Mouse (Mus musculus) forebrain, embryonic 11.5 days (tissue): ENCODE measurements around the gene E130308A19Rik. TPM values are rescaled to one million over a fixed set of nuclear protein-coding genes. Genes with fewer than 3 reads are reported as not detected.

Experiments used
- ATAC-seq: fragments of 200-750 bp; cut with Nextera tagmentation; replicated peaks from 2 replicates; pipeline ENCODE4 v1.8.0; 2017; ENCODE audit warnings: moderate TSS enrichment; ENCODE audit not compliant: low FRiP score
- DNase-seq: peaks from one replicate; pipeline ENCODE4 v3.0.0-alpha.2; 2017; ENCODE audit warnings: low spot score
- H3K27ac ChIP-seq: fragments of 300-500 bp; sonication (generic); 2 replicates; pipeline ENCODE4 v1.5.1; 2014; ENCODE audit warnings: low read depth, low read length
- H3K27me3 ChIP-seq: fragments of 300-500 bp; sonication (generic); 2 replicates; pipeline ENCODE4 v1.6.1; 2014; ENCODE audit warnings: mild to moderate bottlenecking, low read length, mixed read lengths; ENCODE audit not compliant: control insufficient read depth, insufficient read depth
- H3K36me3 ChIP-seq: fragments of 300-500 bp; sonication (generic); 2 replicates; pipeline ENCODE4 v1.6.1; 2014; ENCODE audit warnings: mild to moderate bottlenecking, low read length, moderate library complexity, mixed read lengths; ENCODE audit not compliant: control insufficient read depth, insufficient read depth
- H3K4me1 ChIP-seq: fragments of 300-500 bp; sonication (generic); replicated peaks from 2 replicates; pipeline ENCODE4 v1.6.1; 2014; ENCODE audit warnings: low read length, mixed read lengths; ENCODE audit not compliant: control insufficient read depth, insufficient read depth
- H3K4me2 ChIP-seq: fragments of 300-500 bp; sonication (generic); 2 replicates; pipeline ENCODE4 v1.6.1; 2014; ENCODE audit warnings: low read depth, mild to moderate bottlenecking, low read length, moderate library complexity, mixed read lengths; ENCODE audit not compliant: severe bottlenecking
- H3K4me3 ChIP-seq: fragments of 300-500 bp; sonication (generic); 2 replicates; pipeline ENCODE4 v1.5.1; 2014; ENCODE audit warnings: low read depth, low read length
- H3K9ac ChIP-seq: fragments of 300-500 bp; sonication (generic); 2 replicates; pipeline ENCODE4 v1.6.1; 2014; ENCODE audit warnings: low read length
- H3K9me3 ChIP-seq: fragments of 300-500 bp; sonication (generic); 2 replicates; pipeline ENCODE4 v1.6.1; 2016; ENCODE audit warnings: low read length, mixed read lengths; ENCODE audit not compliant: control insufficient read depth
- WGBS: fragments of 180-500 bp; shearing (Covaris S2); extraction: QIAGEN DNeasy Blood & Tissue Kit; methylation state at CpG from one replicate; pipeline ENCODE4 v1.1.7; 2014; 5-methylcytosine and 5-hydroxymethylcytosine counted together
- polyA plus RNA-seq: library from polyadenylated mRNA; unstranded; fragments of >200 nt; fragmentation: Nextera tagmentation; extraction: Ambion mirVana; gene quantifications from 2 replicates; pipeline ENCODE4 v1.2.1, GENCODE M21; 2014

E130308A19Rik gene
- polyA plus RNA-seq, 1 experiment from 2014 or later: 53.7 TPM

DNA sequence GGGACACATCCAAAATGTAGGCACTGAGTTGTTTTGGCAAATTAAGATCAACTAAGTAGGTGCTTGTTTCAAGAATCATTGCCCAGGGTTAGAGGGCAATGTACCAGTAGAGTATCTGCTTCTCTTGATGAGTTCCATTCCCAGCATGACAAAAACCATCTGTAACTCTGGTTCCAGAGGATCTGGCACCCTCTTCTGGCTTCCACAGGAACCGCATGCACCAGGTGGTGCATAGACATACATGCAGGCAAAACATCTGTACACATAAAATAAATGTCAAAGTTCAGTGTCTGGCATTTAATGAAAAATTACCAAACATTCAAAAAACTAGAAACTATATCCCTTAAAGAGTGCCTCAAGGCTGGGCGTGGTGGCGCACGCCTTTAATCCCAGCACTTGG lies 113.3 kb downstream of the E130308A19Rik start:
- ATAC-seq: no peak

DNA sequence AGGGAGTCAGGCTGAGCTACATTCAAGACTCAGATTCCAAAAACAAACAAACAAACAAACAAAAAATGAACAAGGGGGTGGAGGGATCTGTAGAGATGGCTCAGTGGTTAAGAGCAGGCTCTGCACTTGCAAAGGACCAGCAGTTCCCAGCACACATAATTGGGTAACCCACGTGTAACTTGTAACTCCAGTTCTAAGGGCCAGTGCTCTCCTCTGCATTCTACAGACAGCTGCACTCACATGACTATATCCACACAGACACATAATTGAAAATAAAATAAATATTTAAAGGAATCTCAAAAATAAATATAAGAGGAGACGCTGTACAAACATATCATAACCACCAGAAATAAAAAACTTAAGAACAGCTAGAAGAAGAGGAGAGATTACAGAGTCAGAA lies 113.9 kb downstream of the E130308A19Rik start:
- Histone ChIP-seq H3K27me3 (no peaks in the 10 kb centered on the region), H3K9me3 (no peaks in the 10 kb centered on the region), H3K4me1 (no peaks in the 10 kb centered on the region), H3K36me3 (no peaks in the 10 kb centered on the region), H3K9ac (no peak overlapping the region), H3K4me2 (no peak overlapping the region), H3K27ac (no peak overlapping the region), H3K4me3 (no peak overlapping the region)
- DNase-seq (no peak), ATAC-seq (no peak)
- 89% methylated on average over 2 of the region's 2 CpGs for WGBS

More for the DNA sequence above, 113.3 kb downstream of the E130308A19Rik start:
- 97% methylated on average over 4 of the region's 4 CpGs for WGBS
- no peaks in the 10 kb centered on the region for H3K9me3 ChIP-seq
- H3K4me2 ChIP-seq: no peak overlapping the region
- no peaks in the 10 kb centered on the region for H3K27me3 ChIP-seq
- H3K4me1 ChIP-seq: no peaks in the 10 kb centered on the region
- no peak overlapping the region for H3K9ac ChIP-seq
- no peak overlapping the region for H3K27ac ChIP-seq
- H3K4me3 ChIP-seq: no peak overlapping the region
- H3K36me3 ChIP-seq: no peaks in the 10 kb centered on the region
- no peak for DNase-seq

DNA sequence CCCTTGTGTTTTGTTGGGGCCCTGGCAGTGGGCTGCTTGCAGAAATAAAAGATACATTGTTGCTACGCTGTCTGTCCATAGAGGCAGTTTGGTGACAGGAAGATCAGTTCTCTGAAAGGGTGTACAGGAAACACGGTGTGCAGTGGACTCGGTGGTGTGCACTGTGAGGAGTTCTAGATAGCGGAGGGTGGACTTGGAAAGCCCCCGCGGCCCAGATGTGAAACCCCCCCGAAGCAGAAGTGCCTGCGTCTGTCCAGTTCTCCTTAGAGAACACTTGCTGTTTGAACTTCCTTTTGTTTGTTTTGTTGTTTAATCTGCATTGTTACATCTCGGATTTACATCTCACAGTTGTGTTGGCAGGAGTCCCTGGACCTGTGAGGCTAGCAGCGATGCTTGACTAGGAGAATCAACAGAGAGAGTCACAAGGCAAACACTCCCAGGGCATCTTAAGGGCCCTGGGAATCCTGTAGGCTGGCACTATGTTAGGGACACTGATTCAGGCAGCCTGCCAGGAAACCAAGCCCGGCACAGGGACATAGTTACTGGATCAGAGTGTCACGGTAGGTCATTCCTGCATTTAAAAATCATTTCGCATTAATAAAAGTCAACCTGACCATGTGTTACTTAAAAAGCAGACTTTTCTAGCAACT lies 127.6 kb downstream of the E130308A19Rik start:
- no peak for DNase-seq
- ATAC-seq: no peak
- Histone ChIP-seq H3K4me1 (no peaks in the 10 kb centered on the region), H3K27ac (no peak overlapping the region), H3K9me3 (no peaks in the 10 kb centered on the region), H3K4me3 (no peak overlapping the region), H3K4me2 (no peak overlapping the region), H3K36me3 (no peaks in the 10 kb centered on the region), H3K9ac (no peak overlapping the region), H3K27me3 (no peaks in the 10 kb centered on the region)
- 81% methylated on average over 13 of the region's 13 CpGs for WGBS

DNA sequence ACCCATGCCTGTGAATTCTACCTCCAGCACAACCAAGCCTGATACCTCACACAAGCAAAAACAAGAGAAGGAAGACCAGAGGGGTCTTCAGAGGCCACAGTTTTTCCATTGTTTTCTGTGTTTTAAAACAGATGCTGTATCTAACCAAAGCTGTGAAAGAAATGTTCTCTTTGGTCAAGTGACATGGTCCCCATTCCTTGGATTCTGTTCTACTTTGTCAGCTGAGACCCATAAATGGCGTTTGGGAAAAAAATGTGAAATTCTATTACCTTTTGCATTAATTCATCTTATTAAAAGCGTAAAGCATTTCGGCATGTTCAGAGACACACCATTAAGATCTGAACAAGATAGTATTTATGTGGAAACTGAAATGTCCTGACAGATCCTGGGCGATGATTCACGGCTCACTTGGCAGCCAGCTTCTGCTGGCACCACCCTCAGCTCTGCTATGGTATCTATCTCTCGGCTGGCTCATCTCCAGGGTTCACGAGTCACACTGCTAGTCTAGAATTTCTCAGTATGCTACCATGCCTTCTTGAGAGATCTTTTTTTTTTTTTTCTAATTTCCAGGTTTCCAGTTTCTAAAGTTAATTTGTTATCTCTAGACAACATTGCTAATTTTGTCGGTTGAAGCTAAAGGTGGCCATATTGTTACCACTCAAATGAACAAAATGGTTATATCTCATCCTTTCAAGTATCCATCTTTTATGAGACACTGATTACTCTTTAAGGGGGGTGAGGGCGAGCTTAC lies 130.5 kb downstream of the E130308A19Rik start:
- ATAC-seq (no peak), DNase-seq (no peak)
- Histone ChIP-seq H3K27me3 (no peaks in the 10 kb centered on the region), H3K9me3 (no peaks in the 10 kb centered on the region), H3K27ac (no peak overlapping the region), H3K4me1 (no peaks in the 10 kb centered on the region), H3K36me3 (no peaks in the 10 kb centered on the region), H3K4me2 (no peak overlapping the region), H3K9ac (no peak overlapping the region), H3K4me3 (no peak overlapping the region)
- 94% methylated on average over 9 of the region's 9 CpGs for WGBS

DNA sequence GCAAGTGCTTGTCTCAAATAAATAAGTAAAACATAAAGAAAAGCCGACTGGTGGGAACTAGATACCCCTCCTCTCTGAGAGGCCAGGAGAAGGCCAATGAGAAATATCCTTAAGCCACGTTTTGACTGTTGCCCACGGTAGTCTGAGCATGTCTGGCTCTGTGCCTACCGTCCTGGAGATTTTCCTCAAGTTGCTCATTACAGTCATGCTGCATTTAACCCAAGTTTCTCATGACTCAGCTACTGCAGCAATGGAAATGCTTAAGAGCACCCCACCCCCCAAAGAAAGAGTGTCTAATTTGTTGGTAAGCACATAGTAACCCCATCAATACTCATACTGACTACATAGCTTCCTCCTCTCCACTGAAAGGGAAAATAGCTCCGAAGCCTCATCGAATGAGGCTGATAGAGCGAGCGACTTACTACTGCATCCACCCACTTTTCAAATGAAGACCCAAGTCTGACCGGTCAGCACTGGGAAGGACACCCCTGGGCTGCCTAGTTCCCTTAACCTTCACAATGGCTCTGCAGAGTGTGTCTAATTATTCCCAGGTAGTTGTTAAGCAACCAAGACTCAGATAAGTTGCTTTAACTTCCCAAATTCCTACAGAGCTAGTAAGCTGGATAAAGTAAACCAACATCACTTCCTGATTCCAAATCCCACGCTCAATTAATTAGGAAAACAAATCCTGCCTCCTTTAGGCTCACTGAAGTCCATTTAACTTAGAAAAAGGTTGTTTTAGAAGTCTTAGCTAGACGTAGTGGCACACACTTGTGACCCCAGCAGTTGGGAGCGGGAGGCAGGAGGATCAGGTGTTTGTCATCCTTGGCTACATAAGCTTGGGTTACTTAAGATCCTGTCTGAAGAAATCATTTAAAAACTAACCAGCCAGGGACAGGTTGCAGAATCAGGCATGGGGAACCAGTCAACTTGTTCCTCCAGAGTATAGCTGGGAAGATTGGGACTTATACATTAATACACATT lies 131.7 kb downstream of the E130308A19Rik start:
- DNase-seq (no peak), ATAC-seq (no peak)
- 84% methylated on average over 12 of the region's 12 CpGs for WGBS
- Histone ChIP-seq H3K4me2 (no peak overlapping the region), H3K27me3 (no peaks in the 10 kb centered on the region), H3K9ac (no peak overlapping the region), H3K4me1 (no peaks in the 10 kb centered on the region), H3K27ac (no peak overlapping the region), H3K4me3 (no peak overlapping the region), H3K9me3 (no peaks in the 10 kb centered on the region), H3K36me3 (no peaks in the 10 kb centered on the region)

DNA sequence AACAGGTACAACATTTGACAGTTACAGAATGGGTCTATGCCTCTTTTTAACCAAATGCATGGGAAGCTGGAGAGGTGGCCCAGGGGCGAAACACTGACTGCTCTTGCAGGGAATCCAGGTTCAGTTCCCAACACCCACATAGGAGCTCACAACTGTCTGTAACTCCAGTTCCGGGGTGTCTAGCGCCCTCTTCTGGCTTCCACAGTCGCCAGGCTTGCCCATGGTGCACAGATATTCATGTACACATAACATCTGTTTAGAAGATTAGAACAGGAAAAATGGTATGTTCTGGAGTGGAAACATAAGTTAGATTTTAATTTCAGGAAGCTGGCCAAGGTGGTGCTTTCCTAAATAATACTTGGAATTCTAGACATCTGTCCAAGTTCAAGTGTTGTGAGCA lies 134.0 kb downstream of the E130308A19Rik start:
- no peaks in the 10 kb centered on the region for H3K4me1 ChIP-seq
- no peak overlapping the region for H3K4me2 ChIP-seq
- WGBS: 72% methylated on average over 4 of the region's 4 CpGs

DNA sequence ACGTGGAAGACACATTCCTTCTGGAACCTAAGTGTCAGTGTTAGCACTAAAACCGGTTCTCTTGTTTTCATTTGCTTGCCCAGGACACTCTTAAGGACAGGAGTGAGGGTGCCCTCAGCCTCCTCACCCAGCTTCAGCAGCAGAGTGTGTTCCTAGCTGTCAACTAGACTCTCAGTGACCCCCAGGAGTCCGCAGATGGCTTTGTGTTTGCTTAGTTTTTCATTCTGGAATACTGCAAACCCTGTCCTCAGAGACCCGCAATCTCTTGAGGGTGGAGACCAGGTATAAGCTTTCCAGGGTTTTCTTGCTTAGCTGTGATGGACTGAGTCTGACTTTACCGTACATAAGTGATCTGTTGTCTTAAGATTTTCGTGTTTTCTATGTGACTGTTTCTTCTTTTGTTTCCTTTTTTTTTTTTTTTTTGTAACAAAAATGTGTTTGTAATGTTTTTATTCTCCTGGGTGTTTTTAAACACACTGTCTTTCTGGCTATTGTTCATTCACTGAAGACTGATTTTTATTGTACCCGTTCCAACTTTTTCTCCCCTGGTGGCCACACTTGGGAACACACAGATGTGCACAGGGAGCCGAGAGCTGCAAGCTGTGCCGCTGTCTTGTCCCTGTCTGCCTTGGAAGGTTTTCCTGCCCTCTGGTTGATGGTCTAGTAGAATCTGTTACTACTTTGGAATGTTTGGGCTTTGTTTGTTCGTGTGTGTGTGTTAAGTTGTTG lies 134.8 kb downstream of the E130308A19Rik start:
- H3K4me3 ChIP-seq: no peak overlapping the region
- WGBS: 69% methylated on average over 10 of the region's 10 CpGs
- no peak for ATAC-seq

More for the DNA sequence above, 134.0 kb downstream of the E130308A19Rik start:
- Histone ChIP-seq H3K9ac (no peak overlapping the region), H3K9me3 (no peaks in the 10 kb centered on the region), H3K27ac (no peak overlapping the region), H3K36me3 (no peaks in the 10 kb centered on the region), H3K4me3 (no peak overlapping the region), H3K27me3 (no peaks in the 10 kb centered on the region)
- ATAC-seq (no peak), DNase-seq (no peak)

GRCm38 (mm10) chr4:59761365-59761729 lies 135.3 kb downstream of the E130308A19Rik start:
- Histone ChIP-seq H3K4me1 (no peaks in the 10 kb centered on the region; the same call in 1 of the 2 replicates), H3K27ac (no peak overlapping the region), H3K27me3 (no peaks in the 10 kb centered on the region), H3K9ac (no peak overlapping the region), H3K9me3 (no peaks in the 10 kb centered on the region), H3K36me3 (no peaks in the 10 kb centered on the region), H3K4me3 (no peak overlapping the region), H3K4me2 (no peak overlapping the region)
- DNase-seq (no peak), ATAC-seq (no peak)
- 87% methylated on average over 4 of the region's 4 CpGs for WGBS

More for the DNA sequence above, 134.8 kb downstream of the E130308A19Rik start:
- Histone ChIP-seq H3K9ac (no peak overlapping the region), H3K27me3 (no peaks in the 10 kb centered on the region), H3K36me3 (no peaks in the 10 kb centered on the region), H3K4me1 (no peaks in the 10 kb centered on the region; the same call in 1 of the 2 replicates), H3K9me3 (no peaks in the 10 kb centered on the region), H3K27ac (no peak overlapping the region), H3K4me2 (no peak overlapping the region)
- no peak for DNase-seq
